Mouse (Mus musculus) myocyte (in vitro differentiated cells): Measurements from ENCODE around the gene A930018P22Rik.

Experiments used
- CEBPB ChIP-seq: IDR thresholded peaks from 2 replicates; pipeline ENCODE4 v1.6.1; 2011; ENCODE audit warnings: mild to moderate bottlenecking, moderate library complexity; ENCODE audit not compliant: poor library complexity, insufficient read depth, severe bottlenecking
- E2F4 ChIP-seq: IDR thresholded peaks from one replicate; pipeline ENCODE4 v1.6.1; 2011; ENCODE audit warnings: mild to moderate bottlenecking, control low read depth, moderate library complexity; ENCODE audit not compliant: insufficient read depth
- MAX ChIP-seq: IDR thresholded peaks from one replicate; pipeline ENCODE4 v1.6.1; 2011; ENCODE audit warnings: low read depth, mild to moderate bottlenecking, control low read depth
- MYOD1 ChIP-seq, 3 experiments: IDR thresholded peaks; one replicate each; pipeline ENCODE4 v1.6.1; 2011; ENCODE audit warnings: control low read depth in 2 of 3, low read depth in 2 of 3, mild to moderate bottlenecking in 2 of 3, moderate library complexity in 1 of 3; ENCODE audit not compliant: insufficient read length in 2 of 3, control insufficient read depth in 1 of 3
- MYOG ChIP-seq, 3 experiments: IDR thresholded peaks; one replicate each; pipeline ENCODE4 v1.6.1; 2011; ENCODE audit warnings: control low read depth in 2 of 3, low read depth in 2 of 3, mild to moderate bottlenecking in 2 of 3; ENCODE audit not compliant: insufficient read length in 2 of 3, control insufficient read depth in 1 of 3, insufficient read depth in 1 of 3
- POLR2A ChIP-seq: IDR thresholded peaks from one replicate; pipeline ENCODE4 v1.6.1; 2011; ENCODE audit warnings: low read depth, mild to moderate bottlenecking, control low read depth, moderate library complexity; ENCODE audit not compliant: insufficient read length
- POLR2AphosphoS2 ChIP-seq: IDR thresholded peaks from one replicate; pipeline ENCODE4 v1.6.1; 2011; ENCODE audit warnings: low read depth, control low read depth; ENCODE audit not compliant: insufficient read length
- REST ChIP-seq: IDR thresholded peaks from one replicate; pipeline ENCODE4 v1.6.1; 2011; ENCODE audit warnings: mild to moderate bottlenecking, control low read depth, moderate library complexity; ENCODE audit not compliant: insufficient read depth, insufficient read length
- TCF12 ChIP-seq: IDR thresholded peaks from one replicate; pipeline ENCODE4 v1.6.1; 2011; ENCODE audit warnings: mild to moderate bottlenecking, control low read depth; ENCODE audit not compliant: poor library complexity, insufficient read depth, severe bottlenecking
- TCF3 ChIP-seq: IDR thresholded peaks from one replicate; pipeline ENCODE4 v1.6.1; 2011; ENCODE audit warnings: low read depth, control low read depth; ENCODE audit not compliant: insufficient read length
- USF1 ChIP-seq: IDR thresholded peaks from one replicate; pipeline ENCODE4 v1.6.1; 2011; ENCODE audit warnings: low read depth, mild to moderate bottlenecking, control low read depth, moderate library complexity

DNA sequence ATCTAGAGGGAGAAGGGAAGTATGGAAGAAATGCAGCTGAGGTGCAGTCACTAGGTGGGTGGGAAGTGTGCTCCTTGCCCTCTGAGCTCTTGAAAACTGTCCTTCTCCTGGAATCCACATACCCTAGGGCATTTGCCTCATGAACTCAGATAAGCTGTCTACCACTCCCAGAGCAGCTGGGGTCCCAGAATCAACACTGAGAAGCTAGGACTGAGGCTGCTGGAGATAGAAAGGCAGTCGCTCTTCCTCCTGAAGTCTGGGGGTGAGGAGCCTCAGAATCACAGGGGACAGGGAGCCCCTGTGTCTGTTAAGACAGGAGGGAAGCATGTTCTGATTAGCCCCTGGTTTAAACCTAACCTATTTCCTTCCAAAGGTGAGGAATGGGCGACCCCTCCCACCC, 13.0 kb upstream of the A930018P22Rik start:
- TF ChIP-seq POLR2A (no peak), POLR2AphosphoS2 (no peak), MAX (no peak), TCF3 (no peak), CEBPB (no peak), TCF12 (no peak), E2F4 (no peak), MYOG (IDR thresholded peaks at IDR 0.05; ENCODE audit: control insufficient read depth in 1 of 3, insufficient read depth in 1 of 3, insufficient read length in 2 of 3, low read depth in 2 of 3) (no peak), USF1 (no peak), MYOD1 (IDR thresholded peaks at IDR 0.05; ENCODE audit: control insufficient read depth in 1 of 3, insufficient read length in 2 of 3, low read depth in 2 of 3) (no peak), REST (no peak)
